Mouse (Mus musculus) heart, adult 2 months (tissue): ENCODE measurements around the gene 1700018B08Rik. TPM values are rescaled to one million over a fixed set of nuclear protein-coding genes. Genes with fewer than 3 reads are reported as not detected.

Experiments used
- DNase-seq, 2 experiments: peaks; one replicate each; pipeline ENCODE4 v3.0.0; 2021
- H3K27ac ChIP-seq: fragments of 200-600 bp; 2 replicates; pipeline ENCODE4 v1.8.1; 2022
- H3K27me3 ChIP-seq: fragments of 200-500 bp; 2 replicates; pipeline ENCODE4 v1.6.1; 2012; ENCODE audit warnings: mild to moderate bottlenecking, low read length, inconsistent platforms, mixed read lengths; ENCODE audit not compliant: control insufficient read depth, insufficient read depth
- H3K36me3 ChIP-seq: fragments of 200-500 bp; 2 replicates; pipeline ENCODE4 v1.6.1; 2012; ENCODE audit warnings: low read length, inconsistent platforms; ENCODE audit not compliant: control insufficient read depth, insufficient read depth
- H3K4me1 ChIP-seq: fragments of 200-500 bp; 2 replicates; pipeline ENCODE4 v1.6.1; 2011; ENCODE audit warnings: low read length; ENCODE audit not compliant: control insufficient read depth, insufficient read depth
- H3K4me3 ChIP-seq: fragments of 200-600 bp; 2 replicates; pipeline ENCODE4 v1.8.1; 2022
- H3K79me2 ChIP-seq: fragments of 200-500 bp; replicated peaks from 2 replicates; pipeline ENCODE4 v1.6.1; 2012; ENCODE audit warnings: mild to moderate bottlenecking, inconsistent platforms, low read length, moderate library complexity, mixed read lengths; ENCODE audit not compliant: control insufficient read depth, insufficient read depth
- H3K9ac ChIP-seq: fragments of 200-500 bp; 2 replicates; pipeline ENCODE4 v1.6.1; 2012; ENCODE audit warnings: low read depth, mild to moderate bottlenecking, control low read depth, inconsistent platforms, low read length, mixed read lengths
- CTCF ChIP-seq: fragments of 200-600 bp; IDR thresholded peaks from 2 replicates; pipeline ENCODE4 v1.8.1; 2022; ENCODE audit warnings: antibody characterized with exemption, mild to moderate bottlenecking, moderate library complexity
- EP300 ChIP-seq: fragments of 200-500 bp; IDR thresholded peaks from 2 replicates; pipeline ENCODE4 v1.6.1; 2011; ENCODE audit warnings: low read depth, low read length, control low read depth; ENCODE audit not compliant: insufficient read depth
- POLR2A ChIP-seq: fragments of 200-500 bp; IDR thresholded peaks from 2 replicates; pipeline ENCODE4 v1.6.1; 2011; ENCODE audit warnings: mild to moderate bottlenecking, low read depth, low read length, control low read depth; ENCODE audit not compliant: insufficient read depth
- WGBS: fragments of 180-500 bp; shearing (Covaris S2); methylation state at CpG from one replicate; pipeline ENCODE4 v1.1.7; 2018; 5-methylcytosine and 5-hydroxymethylcytosine counted together
- intact Hi-C: fragments of 180-260 bp; cut with DNase I; formaldehyde crosslinking; loops from one replicate; pipeline ENCODE4 v1.15.1; 2025
- polyA plus RNA-seq: library from polyadenylated mRNA; depleted of rRNA; stranded (reverse); fragments of >200 nt; gene quantifications from 2 replicates; pipeline ENCODE4 v1.2.3, GENCODE M21; 2012
- total RNA-seq, 2 experiments: library from RNA; stranded (reverse); gene quantifications; 2 replicates each; pipeline ENCODE4 v1.2.3; 2021

1700018B08Rik gene
- total and polyA plus RNA-seq, 3 experiments, result 0.41 TPM; not detected in 2

GRCm38 (mm10) chr8:121559801-121560200, 15.7 kb upstream of the 1700018B08Rik start:
- intact Hi-C loops, result no loop called here
- WGBS, result 94% methylated on average over 12 of the region's 12 CpGs
- TF ChIP-seq CTCF, result no peak
- no peak for TF ChIP-seq POLR2A
- TF ChIP-seq EP300, result no peak
- Histone ChIP-seq H3K27me3 (no peaks in the 10 kb centered on the region), H3K4me3 (no peak overlapping the region), H3K9ac (no peak overlapping the region), H3K27ac (no peak overlapping the region), H3K4me1 (peaks cover 13% of the 10 kb centered on the region), H3K36me3 (no peaks in the 10 kb centered on the region), H3K79me2 (peaks cover 3% of the 10 kb centered on the region; the same call in 1 of the 2 replicates)
- no peak for DNase-seq

DNA sequence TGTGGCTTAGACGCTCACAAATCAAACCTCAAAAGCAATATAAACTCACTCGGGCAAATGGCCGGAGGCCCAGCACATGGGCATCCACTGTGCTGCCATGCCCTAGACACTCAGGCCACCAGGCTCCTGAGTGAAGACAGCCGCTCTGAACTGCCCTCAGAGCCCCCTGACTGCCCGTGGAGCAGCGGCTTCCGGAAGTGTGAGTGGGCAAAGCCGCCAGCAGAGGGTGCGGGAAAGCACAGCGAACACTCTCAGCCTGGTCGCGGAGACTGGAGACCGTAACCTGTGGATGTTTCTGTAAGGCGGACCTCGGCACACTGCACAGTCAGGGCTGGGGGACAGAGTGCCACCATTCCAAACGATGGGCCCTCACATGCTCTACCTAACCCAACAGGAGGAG, 14.4 kb upstream of the 1700018B08Rik start:
- peaks cover 13% of the 10 kb centered on the region for H3K4me1 ChIP-seq
- peaks cover 3% of the 10 kb centered on the region; the same call in 1 of the 2 replicates for H3K79me2 ChIP-seq
- TF ChIP-seq EP300 (no peak), CTCF (no peak)
- H3K27ac ChIP-seq, result no peak overlapping the region
- no peaks in the 10 kb centered on the region for H3K27me3 ChIP-seq
- peak in 1 of 2 experiments; percentile 14 for DNase-seq
- H3K4me3 ChIP-seq, result no peak overlapping the region
- H3K9ac ChIP-seq, result no peak overlapping the region
- no peaks in the 10 kb centered on the region for H3K36me3 ChIP-seq
- WGBS, result 85% methylated on average over 16 of the region's 16 CpGs
- intact Hi-C loops, result no loop called here

- TF ChIP-seq POLR2A (no peak), EP300 (no peak), CTCF (no peak)
- intact Hi-C loops, result no loop called here
- H3K27me3 ChIP-seq, result no peaks in the 10 kb centered on the region
- peaks cover 9% of the 10 kb centered on the region for H3K4me1 ChIP-seq
- H3K27ac ChIP-seq, result no peak overlapping the region
- no peak overlapping the region for H3K9ac ChIP-seq
- peaks cover 3% of the 10 kb centered on the region; the same call in 1 of the 2 replicates for H3K79me2 ChIP-seq
- no peaks in the 10 kb centered on the region for H3K36me3 ChIP-seq
- H3K4me3 ChIP-seq, result no peak overlapping the region
- no peak for DNase-seq
- 87% methylated on average over 11 of the region's 11 CpGs for WGBS
Observed at GRCm38 (mm10) chr8:121557746-121558145, 13.6 kb upstream of the 1700018B08Rik start.

DNA sequence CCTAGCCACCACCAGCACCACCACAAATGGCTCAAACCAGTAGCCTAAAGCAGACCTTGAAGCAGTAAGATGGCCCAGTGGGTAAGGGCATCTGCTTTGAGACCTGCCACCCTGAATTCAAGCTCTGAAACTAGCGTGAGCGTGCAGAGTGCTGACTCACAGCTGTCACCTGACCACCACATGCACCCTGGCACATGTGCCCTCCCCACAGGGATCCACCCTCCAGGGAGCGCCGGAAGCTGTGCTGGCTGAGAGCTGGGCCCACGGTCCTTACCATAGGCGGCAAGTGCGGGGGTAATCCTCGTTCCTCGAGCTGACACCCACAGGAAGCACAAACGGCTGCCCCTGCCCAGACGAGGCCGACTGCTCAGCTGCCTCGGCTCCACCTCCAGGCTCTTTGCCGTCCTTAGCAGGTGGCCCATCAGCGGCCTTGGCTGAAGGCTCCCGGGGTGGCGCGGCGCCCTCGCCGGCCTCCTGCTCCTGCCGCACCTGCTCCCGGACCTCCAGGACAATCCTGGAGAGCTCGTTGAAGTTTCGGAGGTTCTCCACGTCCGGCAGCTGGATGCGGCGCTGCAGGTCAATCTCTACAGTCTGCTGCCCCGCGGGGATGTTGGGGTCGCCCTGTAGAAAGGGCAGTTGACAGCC, 9.8 kb upstream of the 1700018B08Rik start:
- peak in 1 of 2 experiments; percentile 15 for DNase-seq
- TF ChIP-seq CTCF, result no peak
- no peak for TF ChIP-seq EP300
- no peak for TF ChIP-seq POLR2A
- no peak overlapping the region for H3K27ac ChIP-seq

DNA sequence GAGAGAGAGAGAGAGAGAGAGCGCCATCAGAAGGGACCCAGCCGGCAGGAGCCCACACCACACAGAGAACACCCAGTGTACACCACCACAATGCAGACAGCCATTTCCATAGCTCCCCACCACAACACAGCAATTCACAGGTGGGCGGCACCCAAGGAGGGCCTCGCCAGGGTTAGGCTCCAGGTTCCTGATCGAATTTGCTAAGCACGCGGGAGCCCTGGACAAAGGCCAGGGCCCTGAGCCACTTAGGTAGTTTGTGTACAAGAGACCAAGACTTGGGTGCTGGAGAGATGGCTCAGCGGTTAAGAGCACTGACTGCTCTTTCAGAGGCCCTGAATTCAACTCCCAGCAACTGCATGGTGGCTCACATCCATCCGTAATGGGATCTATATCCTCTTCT, 8.4 kb upstream of the 1700018B08Rik start:
- H3K4me1 ChIP-seq, result no peaks in the 10 kb centered on the region; the same call in 1 of the 2 replicates
- peak in 1 of 2 experiments; percentile 12 for DNase-seq
- WGBS, result 81% methylated on average over 9 of the region's 9 CpGs
- H3K4me3 ChIP-seq, result no peak overlapping the region
- TF ChIP-seq CTCF, result no peak
- no peak for TF ChIP-seq EP300
- TF ChIP-seq POLR2A, result no peak
- H3K36me3 ChIP-seq, result no peaks in the 10 kb centered on the region
- H3K9ac ChIP-seq, result no peak overlapping the region
- H3K27me3 ChIP-seq, result no peaks in the 10 kb centered on the region
- intact Hi-C loops, result no loop called here
- H3K79me2 ChIP-seq, result 0 out of 2 replicates have a peak, but pooled peaks cover 1% of the 10 kb centered on the region
- H3K27ac ChIP-seq, result no peak overlapping the region

More for the DNA sequence above, 9.8 kb upstream of the 1700018B08Rik start:
- 95% methylated on average over 32 of the region's 32 CpGs for WGBS
- H3K27me3 ChIP-seq, result no peaks in the 10 kb centered on the region
- H3K4me3 ChIP-seq, result no peak overlapping the region
- 0 out of 2 replicates have a peak, but pooled peaks cover 2% of the 10 kb centered on the region for H3K79me2 ChIP-seq
- H3K9ac ChIP-seq, result no peak overlapping the region
- no peaks in the 10 kb centered on the region for H3K36me3 ChIP-seq
- no peaks in the 10 kb centered on the region; the same call in 1 of the 2 replicates for H3K4me1 ChIP-seq
- intact Hi-C loops, result no loop called here
